Comparison of ENCODE assay signal across 1 mouse cellular context in the genomic region with DNA sequence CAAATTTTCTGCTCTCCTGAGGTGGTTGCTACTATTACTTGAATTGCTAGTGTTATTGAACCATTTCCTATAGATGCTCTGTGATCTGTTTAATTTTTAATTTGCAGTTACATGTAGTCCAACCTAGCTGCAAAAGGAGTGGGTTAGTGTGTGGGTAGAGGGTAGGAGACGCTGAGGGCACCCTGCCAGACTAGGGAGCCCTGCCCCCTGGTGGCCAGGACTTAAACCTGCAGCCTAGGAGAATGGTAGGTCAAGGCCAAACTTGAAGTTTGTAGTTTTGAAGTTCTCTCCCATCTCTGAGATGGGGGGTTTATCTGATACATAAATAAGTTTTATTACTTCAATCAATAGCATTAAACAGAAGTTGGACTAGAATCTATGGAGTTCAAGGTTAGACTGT.
TF ChIP-seq lines count a peak whose summit lies in the region.

No protein-coding gene starts in this region.

TF ChIP-seq in MEL, 35 proteins besides CTCF, POLR2A, EP300 and RAD21 (continued from another document):
- TF ChIP-seq SIN3A (IDR thresholded peaks at IDR 0.05; ENCODE audit: low read length), result 0 out of 2 replicates have a peak, but pooled peaks have one; percentile 29
- TF ChIP-seq ZKSCAN1 (IDR thresholded peaks at IDR 0.05; ENCODE audit: low read depth, low read length), result no peak
TF ChIP-seq in MEL: peak in this region for 4.
